Mouse (Mus musculus) CD4-positive, CD25-positive, alpha-beta regulatory T cell, adult 2 months (primary cell): ENCODE results near the gene Atp6v1g2.

Source experiments
- DNase-seq: peaks from one replicate; pipeline ENCODE4 v3.0.0-alpha.2; 2012; ENCODE audit warnings: low read depth, low spot score

Gene Atp6v1g2

DNA sequence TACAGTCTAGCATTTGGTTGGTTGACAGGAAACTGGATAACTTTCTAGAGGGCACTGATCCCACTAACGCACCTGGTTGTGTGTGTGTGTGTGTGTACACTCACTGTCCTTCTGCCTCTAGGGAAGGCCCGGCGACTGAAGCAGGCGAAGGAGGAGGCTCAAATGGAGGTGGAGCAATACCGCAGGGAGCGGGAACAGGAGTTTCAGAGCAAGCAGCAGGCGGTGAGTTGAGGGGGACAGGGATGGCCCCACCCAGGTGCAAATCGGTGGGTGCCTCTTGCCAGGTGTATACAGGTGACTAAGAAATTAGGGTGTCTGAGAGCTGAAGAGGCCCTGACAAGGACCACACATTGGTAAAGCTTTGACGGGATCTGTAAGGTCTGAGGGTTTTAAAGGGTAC lies 3.5 kb downstream of the Atp6v1g2 start:
- DNase-seq = no peak

DNA sequence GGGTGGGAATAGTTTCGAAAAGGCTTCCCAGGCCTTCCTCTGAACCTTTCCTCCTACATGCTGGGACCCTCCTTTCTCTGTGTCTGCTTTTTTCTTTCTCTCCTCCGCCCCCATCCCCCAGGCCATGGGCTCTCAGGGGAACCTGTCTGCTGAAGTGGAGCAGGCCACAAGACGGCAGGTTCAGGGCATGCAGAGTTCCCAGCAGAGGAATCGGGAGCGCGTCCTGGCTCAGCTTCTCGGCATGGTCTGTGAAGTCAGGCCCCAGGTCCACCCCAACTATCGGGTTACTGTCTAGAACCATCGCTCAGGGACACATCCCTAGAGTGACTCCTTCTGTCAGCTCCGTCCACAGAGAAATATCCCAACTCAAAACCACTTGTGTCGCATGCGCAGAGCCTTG lies 4.0 kb downstream of the Atp6v1g2 start:
- DNase-seq = no peak

DNA sequence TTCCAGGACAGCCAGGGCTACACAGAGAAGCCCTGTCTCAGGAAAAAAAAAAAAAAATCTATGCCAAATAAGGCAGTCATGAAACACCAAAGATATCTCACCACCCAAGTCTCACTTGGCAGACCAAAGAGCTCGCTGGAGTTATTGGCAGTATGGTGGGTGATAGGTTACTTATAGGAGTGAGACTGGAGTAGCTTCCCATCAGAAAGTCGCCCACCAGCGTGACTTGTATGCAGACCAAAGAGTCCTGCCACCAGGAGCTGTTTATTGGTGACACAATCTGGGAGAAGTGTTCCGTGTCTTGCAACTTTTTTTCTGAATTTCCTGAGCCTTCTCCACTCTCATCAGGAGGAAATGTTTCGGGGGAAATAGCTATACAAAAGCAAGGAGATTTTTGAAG lies 6.2 kb downstream of the Atp6v1g2 start:
- no peak for DNase-seq

DNA sequence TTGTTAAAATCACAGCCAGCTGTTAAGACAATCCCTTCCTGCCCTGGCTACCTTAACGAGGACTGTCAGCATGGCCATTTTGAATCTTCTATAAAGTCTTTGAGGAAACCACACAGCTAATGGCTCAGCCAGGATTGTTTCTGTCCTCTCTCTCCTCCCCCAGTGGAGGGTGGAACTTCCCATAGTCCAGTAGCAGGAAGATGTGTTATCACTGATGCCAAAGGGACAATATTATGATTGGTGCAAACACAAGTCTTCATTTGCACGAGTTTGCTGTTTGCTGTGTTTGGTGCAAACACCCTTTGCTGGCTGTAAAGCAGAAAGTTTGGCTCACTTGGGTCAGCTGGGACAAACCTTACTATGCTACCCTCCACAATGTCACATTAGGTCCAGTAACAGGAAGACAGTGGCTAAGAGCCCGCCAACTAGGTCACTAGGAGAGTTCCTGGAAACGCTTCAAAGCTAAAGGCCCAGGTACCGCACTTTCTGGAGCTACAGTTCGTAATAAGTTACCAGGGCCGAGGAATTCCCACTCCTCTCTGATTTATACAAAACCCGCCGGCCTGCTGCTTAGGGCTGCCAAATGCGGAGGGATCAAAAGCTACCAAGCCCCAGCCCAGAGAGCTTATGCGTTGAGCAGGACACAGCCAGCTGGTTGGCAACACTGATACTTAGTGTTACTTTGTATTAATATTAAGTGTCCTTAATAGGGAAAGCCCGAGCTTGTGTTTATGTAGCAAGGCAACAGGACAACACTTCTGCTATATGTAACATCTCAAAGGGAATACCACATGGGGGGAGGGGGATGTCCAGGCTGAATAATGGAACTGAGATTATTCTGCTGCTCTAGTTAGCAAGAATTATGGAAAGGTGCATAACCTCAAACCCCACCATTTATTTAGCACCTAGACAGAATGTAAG lies 7.2 kb downstream of the Atp6v1g2 start:
- DNase-seq = no peak

DNA sequence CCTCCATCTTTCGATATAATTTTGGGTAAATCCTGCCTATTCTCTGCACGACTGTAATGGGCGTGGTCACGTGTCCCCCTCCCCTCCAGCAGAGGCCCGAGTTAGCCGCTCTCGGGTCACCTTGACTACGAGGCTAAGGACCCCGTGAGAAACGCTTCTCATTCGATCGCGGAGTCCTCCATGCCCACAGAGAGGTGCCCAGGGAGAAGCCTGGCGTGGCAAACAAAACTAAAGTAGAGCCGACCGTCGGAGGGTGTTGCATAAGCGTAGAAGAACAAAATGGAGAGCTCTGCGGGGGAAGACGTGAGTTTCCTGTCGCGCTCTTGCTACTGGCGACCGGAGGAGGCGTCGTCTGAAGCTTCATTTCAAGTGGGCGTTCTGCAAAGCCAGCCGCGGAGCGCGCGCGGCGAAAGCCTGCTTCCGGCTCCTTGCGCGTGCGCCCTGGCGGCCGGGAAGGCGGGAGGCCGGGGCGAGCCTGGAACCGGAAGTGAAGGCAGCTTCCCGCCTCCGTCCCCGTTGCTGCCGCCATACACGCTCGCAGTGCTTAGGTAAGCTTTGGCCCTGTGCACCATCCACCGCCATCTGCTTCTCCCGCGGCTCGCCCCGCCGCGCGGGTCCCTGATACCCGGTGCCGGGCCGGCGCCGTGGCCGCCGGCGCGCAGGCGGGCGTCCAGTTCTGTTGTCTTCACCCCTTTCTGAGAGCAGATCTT lies 8.0 kb downstream of the Atp6v1g2 start, which contains the start of gene Ddx39b:
Gene Ddx39b, plus strand, starts transcription at position 442 of the 710 bp plus-strand sequence.
- DNase-seq = peak; percentile 98

DNA sequence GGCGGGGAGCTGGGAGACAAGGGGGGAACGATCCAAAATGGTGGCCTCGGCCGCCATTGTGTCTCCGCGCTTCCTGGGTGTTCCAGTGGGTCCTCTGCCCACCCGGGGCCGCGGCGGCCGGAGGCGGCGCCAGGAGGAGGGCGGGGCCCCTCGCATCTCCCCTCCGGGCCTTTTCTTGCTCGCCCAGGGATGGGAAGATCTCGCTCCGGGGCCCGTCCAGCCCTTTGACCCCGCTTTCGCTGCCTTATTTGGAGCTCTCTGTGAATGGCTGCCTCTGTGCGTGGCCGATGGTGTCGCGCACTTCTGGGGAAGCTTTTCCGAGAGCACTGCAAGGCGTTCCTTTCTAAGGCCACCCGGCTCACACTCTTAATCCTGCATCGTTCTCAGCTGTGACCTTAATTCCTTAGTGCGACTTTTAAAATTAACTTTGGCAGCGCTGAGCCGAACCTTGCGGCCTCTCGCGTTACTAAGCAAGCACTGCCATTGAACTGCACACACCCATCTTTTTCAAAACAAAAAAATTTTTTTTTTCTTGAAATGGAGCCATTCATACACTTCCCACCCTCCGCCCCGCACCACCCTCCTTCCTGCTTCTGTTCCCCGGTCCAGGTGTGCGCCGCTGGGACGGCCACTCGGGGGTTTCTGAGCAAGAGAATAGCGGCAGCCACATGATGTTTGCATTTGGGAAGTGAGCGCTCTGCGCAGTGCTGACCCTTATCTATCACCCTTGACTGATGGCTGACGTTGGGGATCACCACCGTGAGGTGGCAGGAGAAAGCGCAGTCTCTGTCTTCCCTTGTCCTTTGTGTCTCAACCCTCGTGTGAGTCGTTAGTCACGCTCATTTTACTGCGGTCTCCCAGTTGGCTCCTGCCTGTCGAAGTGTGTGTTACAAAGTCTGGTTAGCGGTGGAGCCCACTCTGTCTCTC lies 8.8 kb downstream of the Atp6v1g2 start:
- DNase-seq = peak; percentile 76

DNA sequence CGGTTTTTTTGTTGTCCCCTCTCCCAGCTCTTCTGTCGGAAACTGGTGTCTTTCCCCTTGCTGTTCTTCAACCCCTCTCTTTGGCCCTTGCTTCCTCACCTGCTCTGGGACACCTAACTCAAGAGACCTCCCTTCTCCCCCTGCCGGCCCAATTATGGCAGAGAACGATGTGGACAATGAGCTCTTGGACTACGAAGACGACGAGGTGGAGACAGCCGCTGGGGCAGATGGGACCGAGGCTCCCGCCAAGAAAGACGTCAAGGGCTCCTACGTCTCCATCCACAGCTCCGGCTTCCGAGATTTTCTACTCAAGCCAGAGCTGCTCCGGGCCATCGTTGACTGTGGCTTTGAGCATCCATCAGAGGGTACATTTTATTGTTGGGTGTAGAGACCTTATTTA lies 9.6 kb downstream of the Atp6v1g2 start:
- peak; percentile 49 for DNase-seq

DNA sequence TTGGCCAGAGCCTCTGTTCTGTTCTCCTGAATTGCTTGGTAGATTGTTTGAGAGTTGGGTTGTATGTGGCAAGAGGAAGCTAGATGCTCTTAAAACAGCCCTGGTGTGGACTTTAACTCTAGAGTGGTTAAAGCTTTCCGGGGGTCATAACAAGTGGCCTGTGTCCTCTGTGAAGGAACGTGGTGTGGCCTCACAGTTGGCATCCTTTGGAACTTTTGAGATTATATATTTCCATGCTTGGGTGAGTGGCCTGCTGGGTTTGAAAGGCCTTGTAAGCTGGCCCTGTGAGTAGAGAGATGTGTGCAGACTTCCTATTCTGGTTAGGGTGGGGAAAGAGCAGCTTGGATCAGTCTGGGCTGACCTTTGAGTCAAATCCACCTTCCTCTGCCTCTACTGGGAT lies 11.5 kb downstream of the Atp6v1g2 start:
- DNase-seq = no peak

DNA sequence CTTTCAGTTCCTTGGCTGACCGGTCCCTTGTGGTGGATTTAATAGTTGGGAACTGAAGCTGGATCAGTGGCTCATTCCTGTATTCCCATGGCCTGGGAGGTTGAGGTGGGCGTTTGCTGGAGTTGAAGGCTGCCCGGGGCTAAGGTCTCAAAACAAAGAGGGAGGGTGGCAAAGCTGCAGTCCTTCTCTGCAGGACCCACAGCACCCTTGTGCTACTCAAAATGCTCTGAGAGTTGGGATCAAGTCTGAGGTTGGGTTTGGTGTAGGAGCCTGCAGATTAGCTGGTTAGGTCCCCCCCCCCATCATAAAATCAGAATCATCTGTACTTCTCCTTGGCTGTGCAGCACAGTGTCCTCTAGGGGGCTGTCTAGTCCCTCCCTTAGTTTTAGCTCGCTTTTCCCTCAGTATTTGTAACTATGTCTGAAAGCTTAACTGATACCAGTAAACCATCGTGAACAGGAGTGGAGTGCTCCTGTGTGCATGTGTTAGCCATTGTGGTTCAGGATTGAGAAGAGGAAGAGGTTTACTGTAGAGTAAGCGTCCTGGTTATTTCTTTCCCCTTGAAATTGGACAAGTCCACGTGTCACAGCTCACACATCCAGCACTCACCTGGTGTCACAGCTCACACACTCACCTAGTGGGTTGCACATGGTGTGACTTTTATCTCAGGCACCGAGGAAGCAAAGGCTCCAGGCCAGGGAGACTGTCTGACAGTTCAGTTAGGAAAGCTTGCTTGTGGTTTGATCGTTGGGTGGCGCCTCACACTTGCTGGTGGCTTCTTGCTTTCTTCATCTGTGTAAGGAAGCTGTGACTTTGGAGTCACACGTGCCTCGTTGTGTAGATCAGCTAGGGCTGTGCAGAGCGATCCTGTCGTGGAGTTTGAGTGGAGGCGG lies 12.5 kb downstream of the Atp6v1g2 start:
- peak; percentile 82 for DNase-seq

DNA sequence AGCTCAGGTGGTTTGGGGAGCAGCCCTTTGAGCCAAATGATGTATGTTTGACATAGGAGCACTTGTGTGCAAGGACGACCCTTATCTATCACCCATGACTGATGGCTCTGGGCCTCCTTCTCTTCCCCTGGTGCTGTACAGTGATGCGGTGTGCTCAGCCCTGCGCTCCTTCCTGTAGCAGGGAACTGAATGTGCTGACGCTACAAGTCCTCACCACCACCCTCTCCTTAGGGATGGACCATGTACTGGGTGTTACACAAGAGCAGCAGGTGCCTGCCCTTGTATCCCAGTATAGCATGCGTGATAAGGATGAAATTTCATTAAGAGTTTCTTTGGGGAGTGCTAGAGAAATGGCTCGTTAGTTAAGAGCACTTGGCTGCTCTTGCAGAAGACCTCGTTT lies 13.7 kb downstream of the Atp6v1g2 start:
- DNase-seq = no peak

DNA sequence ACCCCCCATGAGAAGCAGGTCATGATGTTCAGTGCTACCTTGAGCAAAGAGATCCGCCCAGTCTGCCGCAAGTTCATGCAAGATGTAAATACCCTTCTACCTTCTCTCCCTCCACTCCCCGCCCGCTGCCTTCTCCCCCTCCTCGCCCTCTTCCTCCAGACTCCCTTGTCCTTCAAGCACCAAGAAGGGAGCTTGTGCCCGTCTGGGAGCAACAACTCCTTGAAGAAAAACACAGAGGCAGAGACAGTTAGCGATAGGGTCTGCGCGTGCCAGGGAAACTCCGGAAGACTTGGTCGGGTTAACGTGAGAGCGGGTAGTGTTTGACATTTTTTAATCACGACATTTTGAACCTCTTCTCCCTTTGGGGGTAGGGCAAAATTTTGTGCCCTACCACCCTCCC lies 15.5 kb downstream of the Atp6v1g2 start:
- DNase-seq = no peak

DNA sequence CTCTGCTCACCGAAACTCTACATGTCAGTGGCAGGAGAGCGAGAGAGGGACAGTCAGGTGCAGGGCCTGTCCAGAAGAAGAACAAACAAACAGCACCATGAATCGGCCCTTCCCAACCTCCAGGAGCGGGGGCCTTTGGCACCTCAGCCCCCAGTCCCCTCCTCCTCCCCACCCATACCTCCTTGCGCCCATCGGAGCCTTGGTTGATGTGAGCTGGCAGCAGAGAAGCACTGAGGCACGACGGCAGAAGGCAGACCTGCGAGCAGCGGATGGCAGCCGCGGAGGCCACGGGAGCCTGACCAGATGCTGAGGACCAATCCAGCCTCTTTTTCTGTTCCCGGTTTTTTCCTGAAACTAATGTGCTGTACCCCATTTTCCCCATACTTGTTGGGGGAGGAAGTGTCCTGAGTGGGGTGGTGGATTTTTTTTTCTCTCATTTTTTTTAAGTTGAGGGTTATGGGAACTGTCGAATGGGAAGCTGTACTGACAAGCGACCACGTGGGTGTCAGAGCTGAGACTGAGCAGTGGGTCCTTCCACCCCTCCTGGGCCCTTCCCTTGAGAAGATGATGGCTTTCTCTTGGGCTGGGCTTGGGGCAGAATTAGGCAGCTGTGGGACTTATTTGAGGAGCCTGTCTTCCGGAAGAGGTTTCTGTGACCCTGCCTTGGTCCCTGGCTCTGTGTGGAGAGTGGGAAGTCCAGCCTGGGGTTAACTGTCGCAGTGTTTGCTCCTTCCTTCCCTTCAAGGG lies 16.2 kb downstream of the Atp6v1g2 start:
- DNase-seq = no peak

DNA sequence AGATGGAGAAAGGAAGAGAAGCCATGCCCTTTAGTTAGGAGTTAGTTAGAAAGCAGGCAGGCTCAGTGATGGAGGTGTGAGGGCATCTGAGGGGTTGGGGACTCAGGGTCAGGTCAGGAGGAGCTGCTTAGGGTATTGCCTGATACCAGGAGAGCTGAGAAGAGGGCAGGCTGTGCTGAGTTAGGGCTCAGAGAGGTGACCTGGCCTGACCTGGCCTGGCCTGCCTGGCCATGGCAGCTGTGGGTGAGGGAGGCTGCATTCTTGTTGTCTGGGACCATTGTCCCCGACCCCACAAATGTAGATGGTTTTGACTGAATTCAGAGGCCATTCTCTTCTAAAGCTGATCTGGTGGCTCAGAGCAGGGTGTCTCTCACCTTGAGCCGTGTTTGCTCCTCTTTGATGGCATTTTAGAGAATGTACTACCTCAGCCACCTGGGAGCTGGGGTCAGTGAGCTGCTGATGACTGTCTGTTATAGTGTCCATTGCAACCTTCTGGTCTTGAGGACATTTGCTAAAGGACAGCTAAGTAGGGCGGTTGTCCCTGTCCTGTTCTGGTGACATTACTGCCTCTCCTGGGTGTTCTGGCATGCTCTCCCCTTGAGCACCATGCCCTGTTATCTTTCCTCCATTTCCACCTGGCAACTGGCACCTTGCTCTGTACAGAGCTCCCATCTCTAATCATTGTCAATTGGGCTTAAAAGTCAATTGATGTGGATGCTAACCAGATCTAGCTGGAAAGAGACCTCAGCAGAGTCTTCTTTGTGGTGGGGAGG lies 17.1 kb downstream of the Atp6v1g2 start:
- no peak for DNase-seq

DNA sequence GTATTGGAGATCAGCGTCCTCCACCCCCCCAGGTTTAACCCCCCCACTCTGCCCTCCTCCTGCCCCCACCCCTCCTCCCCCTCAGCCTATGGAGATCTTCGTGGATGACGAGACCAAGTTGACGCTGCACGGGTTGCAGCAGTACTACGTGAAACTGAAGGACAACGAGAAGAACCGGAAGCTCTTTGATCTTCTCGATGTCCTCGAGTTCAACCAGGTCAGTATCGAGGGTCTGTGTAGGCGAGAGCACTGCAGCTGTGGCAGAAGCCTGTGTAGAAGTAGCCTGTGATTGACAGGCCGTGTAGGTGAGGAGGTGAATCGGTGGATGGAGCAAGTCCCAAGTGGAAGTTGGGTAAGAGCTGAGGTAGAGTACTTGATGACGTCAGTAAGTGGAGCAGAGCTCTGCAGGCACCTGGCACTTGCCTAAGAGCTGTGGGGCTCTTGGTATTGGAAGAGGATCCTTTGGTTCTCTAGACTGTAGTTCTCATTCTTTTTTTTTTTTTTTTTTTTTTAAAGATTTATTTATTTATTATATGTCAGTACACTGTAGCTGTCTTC lies 17.8 kb downstream of the Atp6v1g2 start:
- DNase-seq = no peak

DNA sequence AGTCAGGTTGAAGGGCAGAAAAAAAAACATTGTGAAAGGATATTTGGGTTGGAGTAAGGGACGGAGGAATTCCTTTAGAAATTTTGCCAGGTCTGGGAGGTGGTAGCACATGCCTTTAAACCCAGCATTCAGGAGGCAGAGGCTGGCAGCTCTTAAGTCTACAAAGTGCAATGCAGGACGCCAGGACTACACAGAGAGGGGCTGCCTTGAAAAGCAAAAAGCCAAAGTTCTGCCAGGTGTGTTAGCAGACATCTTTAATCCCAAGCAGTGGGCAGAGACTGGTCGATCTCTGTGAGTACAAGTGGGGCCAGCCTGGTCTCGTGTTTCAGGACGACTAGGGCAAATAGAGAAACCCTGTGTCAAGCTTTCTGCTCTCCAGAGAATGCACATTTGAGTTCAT lies 18.5 kb downstream of the Atp6v1g2 start:
- no peak for DNase-seq

DNA sequence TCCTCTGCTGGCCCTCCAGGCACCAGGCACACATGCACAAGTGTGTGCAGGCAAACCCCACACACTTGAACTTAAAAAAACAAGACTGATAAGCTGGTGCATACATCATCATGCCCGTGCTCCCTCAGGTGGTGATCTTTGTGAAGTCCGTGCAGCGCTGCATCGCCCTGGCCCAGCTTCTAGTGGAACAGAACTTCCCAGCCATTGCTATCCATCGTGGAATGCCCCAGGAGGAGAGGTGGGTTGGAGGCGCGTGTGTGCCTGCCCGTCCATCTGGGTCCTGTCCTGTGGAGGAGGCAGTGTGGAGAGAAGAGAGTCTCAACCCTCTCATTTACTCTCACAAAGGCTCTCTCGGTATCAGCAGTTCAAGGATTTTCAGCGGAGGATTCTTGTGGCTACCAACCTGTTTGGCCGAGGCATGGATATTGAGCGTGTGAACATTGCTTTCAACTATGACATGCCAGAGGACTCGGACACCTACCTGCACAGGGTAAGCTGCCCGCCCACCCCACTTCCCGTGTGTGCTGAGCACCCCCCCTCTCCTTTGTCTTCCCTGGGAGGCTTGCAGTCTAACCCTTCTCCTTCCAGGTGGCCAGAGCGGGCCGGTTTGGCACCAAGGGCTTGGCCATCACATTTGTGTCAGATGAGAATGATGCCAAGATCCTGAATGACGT lies 19.3 kb downstream of the Atp6v1g2 start:
- no peak for DNase-seq

DNA sequence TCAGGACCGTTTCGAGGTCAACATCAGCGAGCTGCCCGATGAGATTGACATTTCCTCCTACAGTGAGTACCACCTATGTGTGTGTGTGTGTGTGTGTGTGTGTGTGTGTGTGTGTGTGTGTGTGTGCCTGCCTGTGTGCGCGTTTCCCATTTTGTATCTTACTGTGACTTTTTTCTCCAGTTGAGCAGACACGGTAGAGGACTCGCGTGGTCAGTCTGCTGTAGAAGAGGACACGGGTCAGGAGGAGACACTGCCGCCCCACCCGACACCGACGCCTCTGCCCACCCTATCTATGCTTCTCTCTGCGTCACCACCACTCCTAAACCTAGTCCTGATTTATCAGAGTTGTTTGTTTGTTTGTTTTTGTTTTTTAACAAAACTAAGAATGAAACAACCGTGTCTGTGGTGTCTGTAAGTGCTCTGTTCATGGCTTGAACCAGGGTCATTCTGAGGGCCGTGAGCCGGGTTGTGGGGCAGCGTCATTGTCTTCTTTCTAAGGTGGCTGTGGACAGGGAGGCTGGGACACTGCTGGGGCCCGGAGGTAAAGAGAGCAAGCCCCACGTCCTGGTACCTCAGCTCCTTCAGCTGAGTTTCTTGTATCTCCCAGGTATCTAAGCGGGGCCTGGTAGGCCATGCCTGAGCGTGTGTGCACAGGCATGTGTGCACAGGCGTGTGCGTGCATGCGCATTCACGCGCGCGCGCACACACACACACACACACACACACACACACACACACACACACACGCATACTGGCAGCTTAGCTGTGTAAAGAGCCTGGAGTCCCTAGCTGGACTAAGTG lies 20.0 kb downstream of the Atp6v1g2 start:
- no peak for DNase-seq
